Mouse (Mus musculus): ENCODE measurements at regions not wholly inside any gene's neighbourhood (a gene's known extent, or its start where the extent isn't known, plus 50 kb on each side); places are given as distances from the start of the nearest gene placed in this dataset.

GRCm38 (mm10) chr1:133474546-133474945 lies 50.4 kb upstream of the Sox13 start:
- DNase-seq (ENCODE audit: low spot score in 2 of 2): no peak
